Mouse (Mus musculus): Measurements from ENCODE around the gene Dbp. TPM values are rescaled to one million over a fixed set of nuclear protein-coding genes. Genes with fewer than 3 reads are reported as not detected.

The Dbp gene
- polyA plus RNA-seq, 1 experiment from 2014 or later, result 3.6 TPM

DNA sequence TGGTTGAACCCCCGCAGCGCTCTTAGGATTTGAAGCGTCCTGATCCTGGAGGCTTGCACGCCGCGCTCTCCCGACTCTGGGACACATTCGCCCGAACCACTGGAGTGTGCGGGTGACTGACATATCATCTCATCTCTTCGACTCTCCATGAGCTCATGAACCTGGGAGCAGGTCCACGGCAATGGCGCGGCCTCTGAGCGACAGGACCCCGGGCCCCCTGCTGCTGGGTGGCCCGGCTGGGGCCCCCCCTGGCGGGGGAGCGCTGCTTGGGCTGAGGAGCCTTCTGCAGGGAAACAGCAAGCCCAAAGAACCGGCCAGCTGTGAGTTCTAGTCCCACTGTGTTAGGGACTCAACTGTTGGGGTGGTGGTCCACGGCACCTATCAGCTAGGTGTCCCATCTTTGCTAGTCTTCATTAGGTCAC is 566 bp downstream of the Dbp start:
- DNase-seq (no peak), ATAC-seq (no peak)
- peak overlapping the region; percentile 66 for H3K4me3 ChIP-seq (ENCODE audit: low read depth, low read length)
- peak overlapping the region; percentile 77 for H3K27ac ChIP-seq (ENCODE audit: low read depth)
- H3K9me3 ChIP-seq (ENCODE audit: low read length), result no peaks in the 10 kb centered on the region
- peaks cover 8% of the 10 kb centered on the region for H3K27me3 ChIP-seq (ENCODE audit: insufficient read depth, low read length)
- under 1% methylated on average over 21 of the region's 21 CpGs for WGBS (ENCODE audit: insufficient replicate concordance)
- TF ChIP-seq CTCF (IDR thresholded peaks at IDR 0.05; ENCODE audit: low read depth) (peak; percentile 5; the same call in 1 of the 2 replicates), EP300 (IDR thresholded peaks at IDR 0.05; ENCODE audit: low read depth) (no peak)
- peaks cover 53% of the 10 kb centered on the region for H3K4me1 ChIP-seq (ENCODE audit: insufficient read depth)
- peak overlapping the region; percentile 99 for H3K4me2 ChIP-seq (ENCODE audit: low read depth, low read length)
- H3K36me3 ChIP-seq (replicated peaks; ENCODE audit: insufficient read depth, low read length), result peaks cover 5% of the 10 kb centered on the region; the same call in 1 of the 2 replicates
- H3K9ac ChIP-seq (replicated peaks), result peak overlapping the region; percentile 41

DNA sequence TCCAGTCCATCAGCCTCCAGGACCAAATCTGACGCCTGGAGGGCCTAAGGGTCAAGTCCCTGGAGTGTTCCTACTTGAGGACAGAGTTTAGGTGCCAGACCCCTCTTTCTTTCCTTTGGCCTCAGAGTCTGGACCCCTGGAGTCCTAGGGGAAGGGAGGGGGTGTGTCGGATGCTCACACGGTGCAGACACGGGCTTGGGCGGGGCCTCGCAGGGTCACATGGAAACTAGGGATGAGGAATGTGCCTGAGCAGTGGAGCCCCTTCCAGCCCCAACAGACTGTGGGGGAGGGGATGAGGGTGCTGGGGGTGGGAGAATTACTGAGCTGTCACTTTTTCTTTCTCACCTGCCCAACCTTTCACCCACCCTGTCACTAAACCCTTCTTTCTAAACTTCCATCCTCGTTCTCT is 989 bp downstream of the Dbp start:
- peaks cover 50% of the 10 kb centered on the region for H3K4me1 ChIP-seq (ENCODE audit: insufficient read depth)
- peak overlapping the region; percentile 99 for H3K4me2 ChIP-seq (ENCODE audit: low read depth, low read length)
- peaks cover 4% of the 10 kb centered on the region; the same call in 1 of the 2 replicates for H3K27me3 ChIP-seq (ENCODE audit: insufficient read depth, low read length)
- peaks cover 10% of the 10 kb centered on the region for H3K36me3 ChIP-seq (replicated peaks; ENCODE audit: insufficient read depth, low read length)
- H3K9me3 ChIP-seq (ENCODE audit: low read length), result no peaks in the 10 kb centered on the region
- TF ChIP-seq CTCF (IDR thresholded peaks at IDR 0.05; ENCODE audit: low read depth) (no peak), EP300 (IDR thresholded peaks at IDR 0.05; ENCODE audit: low read depth) (no peak)
- peak overlapping the region; percentile 77 for H3K27ac ChIP-seq (ENCODE audit: low read depth)
- peak overlapping the region; percentile 66 for H3K4me3 ChIP-seq (ENCODE audit: low read depth, low read length)
- DNase-seq (peak; percentile 57), ATAC-seq (no peak)
- WGBS (ENCODE audit: insufficient replicate concordance), result 2% methylated on average over 7 of the region's 7 CpGs
- H3K9ac ChIP-seq (replicated peaks), result peak overlapping the region; percentile 77

DNA sequence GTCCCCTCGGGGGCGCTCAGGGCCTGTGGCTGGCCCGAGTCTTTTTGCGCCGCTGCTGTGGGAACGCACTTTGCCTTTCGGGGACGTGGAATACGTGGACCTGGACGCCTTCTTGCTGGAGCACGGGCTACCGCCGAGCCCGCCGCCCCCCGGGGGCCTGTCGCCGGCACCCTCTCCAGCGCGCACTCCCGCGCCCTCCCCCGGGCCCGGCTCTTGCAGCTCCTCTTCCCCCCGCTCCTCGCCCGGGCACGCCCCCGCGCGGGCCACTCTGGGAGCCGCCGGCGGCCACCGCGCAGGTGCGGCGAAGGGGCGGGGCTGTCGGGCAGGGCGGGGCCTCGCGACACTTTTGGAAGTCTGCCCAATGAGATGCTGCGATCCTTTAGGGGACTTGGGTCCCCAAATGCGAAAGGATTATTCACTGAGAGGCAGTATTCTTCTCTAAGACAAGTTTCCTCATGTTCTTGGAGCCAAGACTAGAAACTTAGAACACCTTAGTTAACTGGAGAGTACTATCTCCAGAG is 1.9 kb downstream of the Dbp start:
- Histone ChIP-seq H3K27me3 (ENCODE audit: insufficient read depth, low read length) (no peaks in the 10 kb centered on the region), H3K9me3 (ENCODE audit: low read length) (no peaks in the 10 kb centered on the region), H3K36me3 (replicated peaks; ENCODE audit: insufficient read depth, low read length) (peaks cover 19% of the 10 kb centered on the region), H3K27ac (ENCODE audit: low read depth) (peak overlapping the region; percentile 85), H3K4me2 (ENCODE audit: low read depth, low read length) (peak overlapping the region; percentile 99), H3K4me1 (ENCODE audit: insufficient read depth) (peaks cover 50% of the 10 kb centered on the region), H3K9ac (replicated peaks) (peak overlapping the region; percentile 77), H3K4me3 (ENCODE audit: low read depth, low read length) (peak overlapping the region; percentile 66)
- 1% methylated on average over 40 of the region's 45 CpGs for WGBS (ENCODE audit: insufficient replicate concordance)
- DNase-seq, result peak; percentile 90
- TF ChIP-seq CTCF (IDR thresholded peaks at IDR 0.05; ENCODE audit: low read depth) (0 out of 2 replicates have a peak, but pooled peaks have one; percentile 16), EP300 (IDR thresholded peaks at IDR 0.05; ENCODE audit: low read depth) (no peak)
- peak; percentile 20 for ATAC-seq

DNA sequence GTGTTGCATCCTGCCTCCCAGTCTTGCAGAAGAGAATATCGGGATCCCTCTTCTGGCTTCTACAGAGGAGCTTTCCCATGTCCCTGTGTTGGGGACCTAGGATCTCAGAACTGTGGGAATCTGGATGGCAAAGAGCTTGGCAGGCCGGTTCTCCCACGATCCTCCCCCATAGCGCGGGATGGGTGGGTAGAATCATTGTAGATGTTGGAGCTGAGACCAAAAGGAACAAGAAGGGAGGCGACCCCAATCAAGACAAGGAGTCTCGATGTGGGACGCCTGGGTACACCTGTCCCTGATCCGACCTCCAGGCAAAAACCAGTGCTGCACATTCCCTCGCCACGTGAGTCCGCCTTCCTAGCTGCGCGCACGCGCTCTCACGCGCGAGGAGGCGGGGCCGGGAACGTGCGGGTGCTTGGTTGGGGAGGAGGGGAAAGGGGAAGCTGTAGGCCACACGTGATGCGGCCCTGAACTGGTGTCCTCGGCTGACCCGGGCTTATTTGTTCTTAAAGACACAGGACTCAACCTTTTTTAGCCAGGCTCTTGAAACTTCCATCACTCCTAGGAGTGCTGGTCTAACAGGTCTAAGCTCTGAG is 2.6 kb downstream of the Dbp start:
- Histone ChIP-seq H3K9me3 (ENCODE audit: low read length) (no peaks in the 10 kb centered on the region), H3K36me3 (replicated peaks; ENCODE audit: insufficient read depth, low read length) (peaks cover 25% of the 10 kb centered on the region), H3K4me3 (ENCODE audit: low read depth, low read length) (peak overlapping the region; percentile 66), H3K4me2 (ENCODE audit: low read depth, low read length) (peak overlapping the region; percentile 99), H3K4me1 (ENCODE audit: insufficient read depth) (peaks cover 52% of the 10 kb centered on the region), H3K9ac (replicated peaks) (peak overlapping the region; percentile 77), H3K27ac (ENCODE audit: low read depth) (peak overlapping the region; percentile 85), H3K27me3 (ENCODE audit: insufficient read depth, low read length) (no peaks in the 10 kb centered on the region)
- 0% methylated on average over 27 of the region's 27 CpGs for WGBS (ENCODE audit: insufficient replicate concordance)
- peak; percentile 93 for DNase-seq
- peak; percentile 48 for ATAC-seq
- peak; percentile 59; the same call in 1 of the 2 replicates for TF ChIP-seq EP300 (IDR thresholded peaks at IDR 0.05; ENCODE audit: low read depth)
- no peak for TF ChIP-seq CTCF (IDR thresholded peaks at IDR 0.05; ENCODE audit: low read depth)

DNA sequence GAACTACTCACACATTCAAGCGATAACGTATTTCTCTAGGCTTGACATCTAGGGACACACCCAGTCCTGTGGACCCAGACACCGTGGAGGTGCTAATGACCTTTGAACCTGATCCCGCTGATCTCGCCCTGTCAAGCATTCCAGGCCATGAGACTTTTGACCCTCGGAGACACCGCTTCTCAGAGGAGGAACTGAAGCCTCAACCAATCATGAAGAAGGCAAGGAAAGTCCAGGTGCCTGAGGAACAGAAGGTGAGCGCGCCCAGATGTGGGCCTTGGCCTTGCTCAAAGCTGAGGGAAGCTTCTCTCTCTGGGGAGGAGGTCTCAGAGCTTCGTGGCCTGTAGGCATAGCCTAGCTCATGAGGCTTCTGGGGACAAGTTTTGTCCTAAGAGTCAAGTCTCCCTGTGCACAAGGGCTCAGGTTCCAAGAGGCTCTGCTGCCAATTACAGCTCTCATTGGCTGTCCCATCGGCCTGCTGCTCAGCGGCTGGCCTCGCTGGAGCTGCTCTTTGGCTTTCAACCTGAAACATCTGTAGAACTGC is 3.4 kb downstream of the Dbp start:
- peak overlapping the region; percentile 85 for H3K27ac ChIP-seq (ENCODE audit: low read depth)

DNA sequence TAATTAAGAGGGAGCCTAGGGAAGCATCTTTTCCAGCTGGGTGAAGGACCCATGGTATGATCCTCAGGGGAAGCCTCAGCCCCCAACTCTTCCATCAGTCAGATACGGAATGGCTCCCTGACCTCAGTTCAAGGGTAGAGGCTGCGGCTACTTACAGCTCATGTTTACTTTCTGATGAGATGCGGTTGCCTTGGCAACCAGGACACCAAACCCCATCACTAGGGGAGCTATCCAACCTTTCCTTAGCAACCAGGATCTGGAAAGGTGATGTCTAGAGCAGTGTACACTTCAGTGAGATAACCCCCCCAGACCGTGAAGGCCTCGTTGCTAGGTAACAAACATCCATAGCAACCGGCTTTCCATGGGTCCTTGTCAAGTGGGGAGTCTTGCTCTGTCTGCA is 4.1 kb downstream of the Dbp start:
- Histone ChIP-seq H3K27ac (ENCODE audit: low read depth) (no peak overlapping the region; the same call in 1 of the 2 replicates), H3K9me3 (ENCODE audit: low read length) (no peaks in the 10 kb centered on the region), H3K4me1 (ENCODE audit: insufficient read depth) (peaks cover 57% of the 10 kb centered on the region), H3K4me3 (ENCODE audit: low read depth, low read length) (no peak overlapping the region), H3K36me3 (replicated peaks; ENCODE audit: insufficient read depth, low read length) (peaks cover 36% of the 10 kb centered on the region), H3K27me3 (ENCODE audit: insufficient read depth, low read length) (no peaks in the 10 kb centered on the region), H3K4me2 (ENCODE audit: low read depth, low read length) (no peak overlapping the region), H3K9ac (replicated peaks) (0 out of 2 replicates have a peak overlapping the region, but pooled peaks have one; percentile 49)
- ATAC-seq (no peak), DNase-seq (no peak)
- WGBS (ENCODE audit: insufficient replicate concordance), result 63% methylated on average over 6 of the region's 6 CpGs
- TF ChIP-seq CTCF (IDR thresholded peaks at IDR 0.05; ENCODE audit: low read depth), result no peak
- no peak for TF ChIP-seq EP300 (IDR thresholded peaks at IDR 0.05; ENCODE audit: low read depth)

More for the DNA sequence above, 3.4 kb downstream of the Dbp start:
- DNase-seq, result no peak
- Histone ChIP-seq H3K4me3 (ENCODE audit: low read depth, low read length) (no peak overlapping the region), H3K4me1 (ENCODE audit: insufficient read depth) (peaks cover 59% of the 10 kb centered on the region), H3K27me3 (ENCODE audit: insufficient read depth, low read length) (no peaks in the 10 kb centered on the region), H3K9me3 (ENCODE audit: low read length) (no peaks in the 10 kb centered on the region), H3K36me3 (replicated peaks; ENCODE audit: insufficient read depth, low read length) (peaks cover 33% of the 10 kb centered on the region), H3K9ac (replicated peaks) (peak overlapping the region; percentile 49), H3K4me2 (ENCODE audit: low read depth, low read length) (peak overlapping the region; percentile 99)
- no peak for ATAC-seq
- TF ChIP-seq EP300 (IDR thresholded peaks at IDR 0.05; ENCODE audit: low read depth), result no peak
- no peak for TF ChIP-seq CTCF (IDR thresholded peaks at IDR 0.05; ENCODE audit: low read depth)
- 44% methylated on average over 13 of the region's 13 CpGs for WGBS (ENCODE audit: insufficient replicate concordance)

Data from liver, postnatal 0 days (tissue).